Mouse (Mus musculus) kidney, adult 2 months (tissue): ENCODE measurements around the gene Rfx4.

ENCODE experiments used
- CTCF ChIP-seq: fragments of 200-500 bp; conservative IDR thresholded peaks from 2 replicates; pipeline ENCODE4 v1.5.1; 2011; ENCODE audit warnings: low read depth, mild to moderate bottlenecking, control low read depth, low read length, moderate library complexity, mixed read lengths; ENCODE audit not compliant: insufficient read depth, insufficient read length
- POLR2A ChIP-seq: fragments of 200-500 bp; IDR thresholded peaks from one replicate; pipeline ENCODE4 v1.6.1; 2011; ENCODE audit warnings: low read depth, low read length, control low read depth

- no peak for TF ChIP-seq CTCF
- no peak for TF ChIP-seq POLR2A
These were observed 3.8 kb downstream of the Rfx4 start for GRCm38 (mm10) chr10:84759511-84760117.
